Mouse (Mus musculus) ES-Bruce4 (cell line): ENCODE measurements around the gene Smarcad1. TPM values are rescaled to one million over a fixed set of nuclear protein-coding genes. Genes with fewer than 3 reads are reported as not detected.

ENCODE experiments used
- H3K27ac ChIP-seq: 2 replicates; pipeline ENCODE4 v1.5.1; 2012; ENCODE audit warnings: low read length, inconsistent platforms; ENCODE audit not compliant: insufficient read depth
- H3K27me3 ChIP-seq: 2 replicates; pipeline ENCODE4 v1.6.1; 2012; ENCODE audit warnings: mild to moderate bottlenecking, low read length, inconsistent platforms; ENCODE audit not compliant: control insufficient read depth, poor library complexity, insufficient read depth, severe bottlenecking
- H3K36me3 ChIP-seq: 2 replicates; pipeline ENCODE4 v1.6.1; 2012; ENCODE audit warnings: inconsistent platforms, mild to moderate bottlenecking, low read length, moderate library complexity; ENCODE audit not compliant: control insufficient read depth, poor library complexity, insufficient read depth, severe bottlenecking
- H3K4me1 ChIP-seq: one replicate; pipeline ENCODE4 v1.8.1; 2011; ENCODE audit warnings: low read length; ENCODE audit not compliant: control insufficient read depth, insufficient read depth
- H3K4me3 ChIP-seq: 2 replicates; pipeline ENCODE4 v1.5.1; 2011; ENCODE audit warnings: low read depth, mild to moderate bottlenecking, low read length
- H3K9ac ChIP-seq: 2 replicates; pipeline ENCODE4 v1.6.1; 2012; ENCODE audit warnings: low read depth, mild to moderate bottlenecking, inconsistent platforms; ENCODE audit not compliant: poor library complexity, severe bottlenecking
- H3K9me3 ChIP-seq: replicated peaks from 2 replicates; pipeline ENCODE4 v1.6.1; 2012; ENCODE audit warnings: mild to moderate bottlenecking, low read length, inconsistent platforms; ENCODE audit not compliant: control insufficient read depth, poor library complexity, insufficient read depth, severe bottlenecking
- CTCF ChIP-seq: IDR thresholded peaks from one replicate; pipeline ENCODE4 v1.8.1; 2011; ENCODE audit warnings: low read depth, low read length
- EP300 ChIP-seq: IDR thresholded peaks from 2 replicates; pipeline ENCODE4 v1.6.1; 2011; ENCODE audit warnings: low read depth, low read length; ENCODE audit not compliant: insufficient read depth
- POLR2A ChIP-seq: IDR thresholded peaks from one replicate; pipeline ENCODE4 v1.8.1; 2011; ENCODE audit warnings: low read length; ENCODE audit not compliant: insufficient read depth
- polyA plus RNA-seq: library from polyadenylated mRNA; stranded (reverse); fragments of >200 nt; gene quantifications from 2 replicates; pipeline ENCODE4 v1.2.4, GENCODE M21; 2011; ENCODE audit warnings: low read depth; ENCODE audit not compliant: missing spikeins, insufficient read depth, insufficient read length

Gene Smarcad1
- polyA plus RNA-seq, 1 experiment = 139 TPM

- peaks cover 1% of the 10 kb centered on the region for H3K4me1 ChIP-seq
- no peaks in the 10 kb centered on the region for H3K36me3 ChIP-seq
- no peak for TF ChIP-seq EP300
- no peak for TF ChIP-seq CTCF
- no peak for TF ChIP-seq POLR2A
- no peak overlapping the region for H3K27ac ChIP-seq
- no peaks in the 10 kb centered on the region for H3K27me3 ChIP-seq
- no peak overlapping the region for H3K9ac ChIP-seq
- no peak overlapping the region for H3K4me3 ChIP-seq
- no peaks in the 10 kb centered on the region for H3K9me3 ChIP-seq
Observed at GRCm38 (mm10) chr6:65153570-65153969, 111.2 kb downstream of the Smarcad1 start.

- TF ChIP-seq CTCF (no peak), POLR2A (no peak), EP300 (no peak)
- no peaks in the 10 kb centered on the region for H3K36me3 ChIP-seq
Observed at GRCm38 (mm10) chr6:65157042-65157441, 114.7 kb downstream of the Smarcad1 start.

GRCm38 (mm10) chr6:65159381-65159942, 117.1 kb downstream of the Smarcad1 start:
- Histone ChIP-seq H3K4me1 (no peaks in the 10 kb centered on the region), H3K27me3 (no peaks in the 10 kb centered on the region), H3K36me3 (no peaks in the 10 kb centered on the region), H3K9me3 (no peaks in the 10 kb centered on the region), H3K27ac (no peak overlapping the region), H3K4me3 (no peak overlapping the region), H3K9ac (no peak overlapping the region)
- TF ChIP-seq CTCF = no peak

More at GRCm38 (mm10) chr6:65157042-65157441, 114.7 kb downstream of the Smarcad1 start:
- Histone ChIP-seq H3K9ac (no peak overlapping the region), H3K4me1 (peaks cover 1% of the 10 kb centered on the region), H3K27me3 (no peaks in the 10 kb centered on the region), H3K4me3 (no peak overlapping the region), H3K27ac (no peak overlapping the region), H3K9me3 (no peaks in the 10 kb centered on the region)

GRCm38 (mm10) chr6:65164137-65164536, 121.8 kb downstream of the Smarcad1 start:
- H3K27me3 ChIP-seq = no peaks in the 10 kb centered on the region; the same call in 1 of the 2 replicates

GRCm38 (mm10) chr6:65164977-65165376, 122.6 kb downstream of the Smarcad1 start:
- no peak overlapping the region for H3K4me3 ChIP-seq
- no peak overlapping the region for H3K27ac ChIP-seq
- TF ChIP-seq CTCF = no peak
- TF ChIP-seq EP300 = no peak
- no peak for TF ChIP-seq POLR2A
- no peak overlapping the region for H3K9ac ChIP-seq
- H3K4me1 ChIP-seq = no peaks in the 10 kb centered on the region
- no peaks in the 10 kb centered on the region; the same call in 1 of the 2 replicates for H3K27me3 ChIP-seq
- no peaks in the 10 kb centered on the region for H3K36me3 ChIP-seq
- H3K9me3 ChIP-seq = no peaks in the 10 kb centered on the region

More at GRCm38 (mm10) chr6:65164137-65164536, 121.8 kb downstream of the Smarcad1 start:
- no peaks in the 10 kb centered on the region for H3K4me1 ChIP-seq
- H3K9ac ChIP-seq = no peak overlapping the region
- H3K27ac ChIP-seq = no peak overlapping the region
- H3K9me3 ChIP-seq = no peaks in the 10 kb centered on the region
- H3K36me3 ChIP-seq = no peaks in the 10 kb centered on the region
- no peak overlapping the region for H3K4me3 ChIP-seq
- TF ChIP-seq POLR2A = no peak
- TF ChIP-seq CTCF = no peak
- TF ChIP-seq EP300 = no peak

Other genes starting within 250 kb of the Smarcad1 start
- not detected in 2 replicates for gene Hpgds, start 102.3 kb downstream of the Smarcad1 start, polyA plus RNA-seq